Mouse (Mus musculus) liver, postnatal 0 days (tissue): ENCODE measurements at regions not wholly inside any gene's neighbourhood (a gene's known extent, or its start where the extent isn't known, plus 50 kb on each side); places are given as distances from the start of the nearest gene placed in this dataset.

Experiments used
- CTCF ChIP-seq: sonication (generic); IDR thresholded peaks from 2 replicates; pipeline ENCODE4 v1.5.1; 2016; ENCODE audit warnings: antibody characterized with exemption, low read depth
- EP300 ChIP-seq: IDR thresholded peaks from 2 replicates; pipeline ENCODE4 v1.6.1; 2016; ENCODE audit warnings: antibody characterized with exemption, low read depth, mild to moderate bottlenecking

DNA sequence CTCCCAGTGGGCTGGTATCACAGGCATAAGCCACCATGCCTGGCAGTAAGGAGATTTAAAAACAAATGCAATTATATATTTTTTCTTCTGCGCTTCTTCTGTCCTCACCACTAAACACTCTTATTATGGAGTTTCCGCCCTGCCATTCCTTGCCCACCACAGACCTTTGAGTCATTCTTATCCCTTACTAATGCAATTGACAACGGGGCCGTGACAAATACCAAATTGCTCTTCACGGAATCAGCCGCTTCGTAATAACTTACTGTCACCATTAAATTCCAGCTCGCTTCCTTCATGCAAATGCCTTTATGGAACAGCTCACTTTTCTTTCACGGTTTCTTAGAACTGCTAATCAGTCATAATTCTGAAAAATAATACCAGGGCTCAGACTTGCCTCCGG lies 59.4 kb upstream of the Dhx40 start:
- TF ChIP-seq EP300 (no peak), CTCF (no peak)
